Mouse (Mus musculus) midbrain, embryonic 15.5 days (tissue): ENCODE results near the gene Ift122. TPM values are rescaled to one million over a fixed set of nuclear protein-coding genes. Genes with fewer than 3 reads are reported as not detected.
A peak's percentile ranks its signal among the peaks of the same experiment; 100 is the strongest.

Source experiments
- ATAC-seq: fragments of 200-750 bp; cut with Nextera tagmentation; replicated peaks from 2 replicates; pipeline ENCODE4 v1.8.0; 2017; ENCODE audit warnings: moderate TSS enrichment
- H3K27ac ChIP-seq: fragments of 300-500 bp; sonication (generic); 2 replicates; pipeline ENCODE4 v1.5.1; 2015; ENCODE audit warnings: mild to moderate bottlenecking, inconsistent platforms
- H3K27me3 ChIP-seq: fragments of 300-500 bp; sonication (generic); replicated peaks from 2 replicates; pipeline ENCODE4 v1.6.1; 2015; ENCODE audit warnings: inconsistent platforms
- H3K36me3 ChIP-seq: fragments of 300-500 bp; sonication (generic); replicated peaks from 2 replicates; pipeline ENCODE4 v1.6.1; 2015; ENCODE audit warnings: inconsistent platforms
- H3K4me1 ChIP-seq: fragments of 300-500 bp; sonication (generic); 2 replicates; pipeline ENCODE4 v1.6.1; 2015; ENCODE audit warnings: inconsistent platforms
- H3K4me2 ChIP-seq: fragments of 300-500 bp; sonication (generic); 2 replicates; pipeline ENCODE4 v1.6.1; 2015; ENCODE audit warnings: inconsistent platforms, mild to moderate bottlenecking, moderate library complexity
- H3K4me3 ChIP-seq: fragments of 300-500 bp; sonication (generic); 2 replicates; pipeline ENCODE4 v1.5.1; 2015; ENCODE audit warnings: mild to moderate bottlenecking, inconsistent platforms
- H3K9ac ChIP-seq: fragments of 300-500 bp; sonication (generic); 2 replicates; pipeline ENCODE4 v1.6.1; 2015; ENCODE audit warnings: mild to moderate bottlenecking, inconsistent platforms
- H3K9me3 ChIP-seq: fragments of 300-500 bp; sonication (generic); 2 replicates; pipeline ENCODE4 v1.6.1; 2016; ENCODE audit warnings: inconsistent platforms
- WGBS: fragments of 180-500 bp; shearing (Covaris S2); methylation state at CpG from one replicate; pipeline ENCODE4 v1.1.7; 2015; ENCODE audit warnings: mixed read lengths; 5-methylcytosine and 5-hydroxymethylcytosine counted together
- polyA plus RNA-seq: library from polyadenylated mRNA; unstranded; fragments of >200 nt; fragmentation: Nextera tagmentation; extraction: Ambion mirVana; gene quantifications from 2 replicates; pipeline ENCODE4 v1.2.1, GENCODE M21; 2015

Ift122 gene
- polyA plus RNA-seq, 1 experiment from 2014 or later, result 33.1 TPM

GRCm38 (mm10) chr6:115878694-115879093, 25.4 kb downstream of the Ift122 start:
- Histone ChIP-seq H3K9me3 (no peaks in the 10 kb centered on the region), H3K4me1 (no peaks in the 10 kb centered on the region), H3K9ac (no peak overlapping the region), H3K27ac (no peak overlapping the region), H3K27me3 (no peaks in the 10 kb centered on the region), H3K4me2 (no peak overlapping the region), H3K4me3 (no peak overlapping the region), H3K36me3 (0 out of 2 replicates have a peak, but pooled peaks cover 13% of the 10 kb centered on the region)
- 81% methylated on average over 6 of the region's 6 CpGs for WGBS
- ATAC-seq, result no peak

GRCm38 (mm10) chr6:115879736-115880135, 26.5 kb downstream of the Ift122 start:
- Histone ChIP-seq H3K27ac (no peak overlapping the region), H3K9me3 (no peaks in the 10 kb centered on the region), H3K4me2 (no peak overlapping the region), H3K9ac (no peak overlapping the region), H3K4me1 (no peaks in the 10 kb centered on the region), H3K27me3 (no peaks in the 10 kb centered on the region), H3K36me3 (peaks cover 13% of the 10 kb centered on the region; the same call in 1 of the 2 replicates), H3K4me3 (no peak overlapping the region)
- no peak for ATAC-seq
- 85% methylated on average over 6 of the region's 6 CpGs for WGBS

- peaks cover 8% of the 10 kb centered on the region; the same call in 1 of the 2 replicates for H3K36me3 ChIP-seq
- 91% methylated on average over 8 of the region's 8 CpGs for WGBS
Measured at GRCm38 (mm10) chr6:115880751-115881150, 27.5 kb downstream of the Ift122 start.

DNA sequence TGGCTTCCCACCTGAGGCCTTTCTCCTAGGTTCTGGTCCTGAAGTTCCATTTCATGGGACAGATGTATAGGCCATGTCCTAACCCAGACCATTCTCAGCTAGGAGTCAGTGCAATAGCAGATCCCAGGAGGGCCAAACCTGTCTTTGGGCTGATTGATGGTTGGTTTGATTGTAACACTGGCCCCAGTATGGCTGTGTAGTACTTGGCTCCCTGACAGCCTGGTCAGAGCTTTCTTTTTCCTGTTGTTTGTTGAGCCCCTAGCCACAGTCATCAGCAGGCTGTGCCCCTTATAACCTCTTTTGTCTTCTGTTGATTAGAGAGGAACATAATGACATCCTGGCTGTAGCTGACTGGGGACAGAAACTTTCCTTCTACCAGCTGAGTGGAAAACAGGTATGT, 30.7 kb downstream of the Ift122 start:
- Histone ChIP-seq H3K36me3 (peaks cover 21% of the 10 kb centered on the region), H3K9ac (no peak overlapping the region), H3K27ac (no peak overlapping the region), H3K4me3 (no peak overlapping the region), H3K27me3 (no peaks in the 10 kb centered on the region), H3K9me3 (no peaks in the 10 kb centered on the region), H3K4me1 (no peaks in the 10 kb centered on the region), H3K4me2 (no peak overlapping the region)
- no peak for ATAC-seq

More at GRCm38 (mm10) chr6:115880751-115881150, 27.5 kb downstream of the Ift122 start:
- no peak for ATAC-seq
- Histone ChIP-seq H3K4me1 (no peaks in the 10 kb centered on the region), H3K9ac (no peak overlapping the region), H3K4me3 (no peak overlapping the region), H3K9me3 (no peaks in the 10 kb centered on the region), H3K4me2 (no peak overlapping the region), H3K27me3 (no peaks in the 10 kb centered on the region), H3K27ac (no peak overlapping the region)

DNA sequence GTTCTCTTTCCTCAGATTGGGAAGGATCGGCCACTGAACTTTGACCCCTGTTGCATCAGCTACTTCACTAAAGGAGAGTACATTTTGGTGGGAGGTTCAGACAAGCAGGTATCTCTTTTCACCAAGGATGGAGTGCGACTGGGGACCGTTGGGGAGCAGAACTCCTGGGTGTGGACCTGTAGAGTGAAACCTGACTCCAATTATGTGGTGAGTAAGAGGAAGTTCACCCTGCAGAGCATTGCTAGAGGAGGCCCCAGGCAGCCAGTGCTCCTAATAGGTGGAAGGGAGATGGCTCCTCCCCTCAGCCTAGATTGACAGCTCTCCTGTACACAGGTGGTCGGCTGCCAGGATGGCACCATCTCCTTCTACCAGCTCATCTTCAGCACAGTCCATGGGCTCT, 33.6 kb downstream of the Ift122 start:
- WGBS, result 74% methylated on average over 4 of the region's 4 CpGs
- H3K27me3 ChIP-seq, result no peaks in the 10 kb centered on the region
- H3K4me1 ChIP-seq, result peaks cover 9% of the 10 kb centered on the region
- H3K9ac ChIP-seq, result no peak overlapping the region
- H3K4me3 ChIP-seq, result no peak overlapping the region
- H3K27ac ChIP-seq, result no peak overlapping the region
- ATAC-seq, result no peak
- H3K4me2 ChIP-seq, result no peak overlapping the region
- H3K36me3 ChIP-seq, result peaks cover 16% of the 10 kb centered on the region
- no peaks in the 10 kb centered on the region for H3K9me3 ChIP-seq

- no peak overlapping the region for H3K9ac ChIP-seq
- no peak for ATAC-seq
- no peak overlapping the region for H3K4me3 ChIP-seq
- WGBS, result 91% methylated on average over 3 of the region's 3 CpGs
- H3K4me2 ChIP-seq, result no peak overlapping the region
- no peaks in the 10 kb centered on the region for H3K9me3 ChIP-seq
- peaks cover 16% of the 10 kb centered on the region for H3K4me1 ChIP-seq
- H3K27ac ChIP-seq, result no peak overlapping the region
- H3K36me3 ChIP-seq, result peaks cover 16% of the 10 kb centered on the region
- H3K27me3 ChIP-seq, result no peaks in the 10 kb centered on the region
Measured at GRCm38 (mm10) chr6:115888296-115888695, 35.0 kb downstream of the Ift122 start.

DNA sequence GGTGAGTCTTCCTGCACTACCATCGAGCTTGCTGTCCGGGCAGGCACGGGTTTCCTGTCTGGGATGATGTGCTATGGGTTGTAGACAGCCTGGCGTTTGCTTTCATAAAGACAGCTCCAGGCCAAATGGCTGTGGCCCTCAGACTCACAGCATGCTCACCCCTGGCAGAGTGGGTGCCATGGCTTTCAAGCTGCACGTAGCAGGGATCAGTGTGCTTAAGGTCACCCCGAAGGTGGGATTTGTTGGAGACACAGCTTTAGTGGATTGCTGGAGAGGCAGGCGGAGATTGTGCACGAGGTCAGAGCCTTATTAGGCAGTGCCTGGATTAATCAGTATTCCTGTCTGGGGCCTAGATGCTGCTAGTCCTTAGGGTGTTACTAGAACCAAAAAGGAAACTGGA, 37.3 kb downstream of the Ift122 start:
- H3K4me1 ChIP-seq, result peaks cover 16% of the 10 kb centered on the region
- H3K36me3 ChIP-seq, result peaks cover 16% of the 10 kb centered on the region
- no peak overlapping the region for H3K4me2 ChIP-seq
- H3K27ac ChIP-seq, result no peak overlapping the region
- ATAC-seq, result no peak
- no peak overlapping the region for H3K4me3 ChIP-seq
- H3K9me3 ChIP-seq, result no peaks in the 10 kb centered on the region
- H3K9ac ChIP-seq, result no peak overlapping the region
- H3K27me3 ChIP-seq, result no peaks in the 10 kb centered on the region; the same call in 1 of the 2 replicates
- WGBS, result 80% methylated on average over 8 of the region's 8 CpGs

- Histone ChIP-seq H3K27me3 (no peaks in the 10 kb centered on the region; the same call in 1 of the 2 replicates), H3K36me3 (peaks cover 16% of the 10 kb centered on the region), H3K4me2 (no peak overlapping the region), H3K4me1 (peaks cover 16% of the 10 kb centered on the region), H3K9me3 (no peaks in the 10 kb centered on the region), H3K27ac (0 out of 2 replicates have a peak overlapping the region, but pooled peaks have one; percentile 1), H3K4me3 (no peak overlapping the region), H3K9ac (no peak overlapping the region)
- 52% methylated on average over 6 of the region's 6 CpGs for WGBS
- ATAC-seq, result no peak
Measured at GRCm38 (mm10) chr6:115891061-115891460, 37.8 kb downstream of the Ift122 start.

DNA sequence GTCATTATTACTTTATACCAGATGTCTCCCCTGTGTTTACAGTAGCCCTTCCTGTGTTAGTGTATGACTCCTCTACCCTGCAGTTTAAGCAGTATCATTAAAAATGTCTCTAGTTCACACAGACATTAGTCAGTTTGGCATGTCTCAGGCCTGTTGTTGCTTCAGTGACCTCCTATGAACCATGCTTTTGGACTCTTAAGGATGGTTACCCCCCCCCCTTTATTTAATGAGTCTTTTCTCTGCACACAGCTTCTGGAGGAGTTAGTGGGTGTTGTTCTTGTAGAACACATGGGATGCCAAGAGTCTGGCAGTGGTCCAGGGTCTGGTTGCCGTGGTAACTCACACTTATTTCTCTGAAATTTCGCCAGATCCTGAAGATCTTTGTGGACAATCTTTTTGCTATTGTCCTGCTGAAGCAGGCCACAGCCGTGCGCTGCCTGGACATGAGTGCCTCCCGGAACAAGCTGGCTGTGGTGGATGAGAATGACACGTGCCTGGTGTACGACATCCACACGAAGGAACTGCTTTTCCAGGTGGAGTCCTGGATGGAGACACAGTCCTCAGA, 38.3 kb downstream of the Ift122 start:
- peak overlapping the region; percentile 53 for H3K27ac ChIP-seq
- H3K36me3 ChIP-seq, result peaks cover 16% of the 10 kb centered on the region
- no peaks in the 10 kb centered on the region; the same call in 1 of the 2 replicates for H3K27me3 ChIP-seq
- H3K4me2 ChIP-seq, result no peak overlapping the region
- no peaks in the 10 kb centered on the region for H3K9me3 ChIP-seq
- no peak overlapping the region for H3K4me3 ChIP-seq
- ATAC-seq, result peak; percentile 72
- WGBS, result 22% methylated on average over 8 of the region's 8 CpGs
- H3K4me1 ChIP-seq, result peaks cover 16% of the 10 kb centered on the region
- H3K9ac ChIP-seq, result no peak overlapping the region

- Histone ChIP-seq H3K4me3 (no peak overlapping the region), H3K36me3 (peaks cover 11% of the 10 kb centered on the region), H3K4me2 (no peak overlapping the region), H3K9me3 (no peaks in the 10 kb centered on the region), H3K27me3 (no peaks in the 10 kb centered on the region; the same call in 1 of the 2 replicates), H3K9ac (no peak overlapping the region), H3K27ac (0 out of 2 replicates have a peak overlapping the region, but pooled peaks have one; percentile 53), H3K4me1 (peaks cover 16% of the 10 kb centered on the region)
- ATAC-seq, result no peak
- 66% methylated on average over 3 of the region's 3 CpGs for WGBS
Measured at GRCm38 (mm10) chr6:115892363-115892762, 39.1 kb downstream of the Ift122 start.

GRCm38 (mm10) chr6:115896346-115896745, 43.1 kb downstream of the Ift122 start:
- H3K9ac ChIP-seq, result no peak overlapping the region
- H3K4me1 ChIP-seq, result peaks cover 13% of the 10 kb centered on the region
- H3K4me2 ChIP-seq, result no peak overlapping the region
- no peaks in the 10 kb centered on the region for H3K9me3 ChIP-seq
- no peak overlapping the region for H3K27ac ChIP-seq
- no peak overlapping the region for H3K4me3 ChIP-seq
- ATAC-seq, result no peak
- H3K27me3 ChIP-seq, result no peaks in the 10 kb centered on the region; the same call in 1 of the 2 replicates
- H3K36me3 ChIP-seq, result peaks cover 11% of the 10 kb centered on the region; the same call in 1 of the 2 replicates
- 51% methylated on average over 1 of the region's 1 CpGs for WGBS

- no peak overlapping the region for H3K27ac ChIP-seq
- H3K9me3 ChIP-seq, result no peaks in the 10 kb centered on the region
- H3K4me1 ChIP-seq, result peaks cover 9% of the 10 kb centered on the region
- H3K4me2 ChIP-seq, result no peak overlapping the region
- H3K36me3 ChIP-seq, result peaks cover 11% of the 10 kb centered on the region; the same call in 1 of the 2 replicates
- no peak overlapping the region for H3K4me3 ChIP-seq
- ATAC-seq, result no peak
- 83% methylated on average over 4 of the region's 4 CpGs for WGBS
- no peaks in the 10 kb centered on the region; the same call in 1 of the 2 replicates for H3K27me3 ChIP-seq
- H3K9ac ChIP-seq, result no peak overlapping the region
Measured at GRCm38 (mm10) chr6:115897117-115897516, 43.8 kb downstream of the Ift122 start.

DNA sequence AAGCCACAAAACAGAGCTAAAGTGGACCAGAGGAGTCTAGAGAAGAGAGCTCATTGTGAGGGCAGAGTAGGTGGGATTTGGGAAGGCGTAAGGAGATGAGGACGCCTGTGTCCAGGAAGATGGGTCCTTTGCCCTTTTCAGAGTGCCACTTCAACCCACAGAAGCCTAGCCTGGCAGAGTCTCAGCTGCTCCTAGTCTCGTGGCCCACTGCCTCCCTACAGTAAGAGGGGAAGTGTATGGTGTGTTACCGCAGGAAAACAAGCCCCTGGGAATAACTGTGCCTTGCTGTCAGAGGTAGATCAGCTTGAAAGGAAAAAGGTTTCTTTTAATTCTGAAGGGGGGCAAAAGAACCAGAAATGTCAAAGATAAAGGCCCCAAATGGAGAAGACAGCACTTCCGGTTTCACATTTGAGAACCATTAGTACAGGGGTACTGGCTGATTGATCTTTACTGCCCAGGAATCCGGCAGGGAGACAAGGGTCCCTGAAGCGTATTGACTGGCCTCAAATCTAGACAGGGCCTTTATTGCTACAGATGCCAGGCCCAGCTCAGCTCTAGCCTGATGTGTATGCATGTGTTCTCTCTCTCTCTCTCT, 44.8 kb downstream of the Ift122 start:
- peaks cover 4% of the 10 kb centered on the region; the same call in 1 of the 2 replicates for H3K4me1 ChIP-seq
- no peaks in the 10 kb centered on the region for H3K9me3 ChIP-seq
- no peak overlapping the region for H3K4me3 ChIP-seq
- ATAC-seq, result no peak
- no peak overlapping the region for H3K4me2 ChIP-seq
- H3K27me3 ChIP-seq, result no peaks in the 10 kb centered on the region; the same call in 1 of the 2 replicates
- no peak overlapping the region for H3K9ac ChIP-seq
- H3K36me3 ChIP-seq, result peaks cover 11% of the 10 kb centered on the region; the same call in 1 of the 2 replicates
- 81% methylated on average over 7 of the region's 7 CpGs for WGBS
- H3K27ac ChIP-seq, result no peak overlapping the region
